Mouse (Mus musculus) midbrain, embryonic 12.5 days (tissue): ENCODE results near the gene Cln5. TPM values are rescaled to one million over a fixed set of nuclear protein-coding genes. Genes with fewer than 3 reads are reported as not detected.

Experiments used
- ATAC-seq: fragments of 200-750 bp; cut with Nextera tagmentation; 2 replicates; pipeline ENCODE4 v1.8.0; 2017; ENCODE audit warnings: low read depth, moderate TSS enrichment, moderate library complexity; ENCODE audit not compliant: low FRiP score
- H3K27ac ChIP-seq: fragments of 300-500 bp; sonication (generic); replicated peaks from 2 replicates; pipeline ENCODE4 v1.5.1; 2016; ENCODE audit warnings: mild to moderate bottlenecking
- H3K27me3 ChIP-seq: fragments of 300-500 bp; sonication (generic); 2 replicates; pipeline ENCODE4 v1.6.1; 2016; ENCODE audit warnings: mild to moderate bottlenecking
- H3K36me3 ChIP-seq: fragments of 300-500 bp; sonication (generic); 2 replicates; pipeline ENCODE4 v1.6.1; 2016
- H3K4me1 ChIP-seq: fragments of 300-500 bp; sonication (generic); 2 replicates; pipeline ENCODE4 v1.6.1; 2016
- H3K4me2 ChIP-seq: fragments of 300-500 bp; sonication (generic); replicated peaks from 2 replicates; pipeline ENCODE4 v1.6.1; 2016; ENCODE audit warnings: mild to moderate bottlenecking, moderate library complexity
- H3K4me3 ChIP-seq: fragments of 300-500 bp; sonication (generic); 2 replicates; pipeline ENCODE4 v1.5.1; 2016; ENCODE audit warnings: mild to moderate bottlenecking
- H3K9ac ChIP-seq: fragments of 300-500 bp; sonication (generic); replicated peaks from 2 replicates; pipeline ENCODE4 v1.6.1; 2016; ENCODE audit warnings: mild to moderate bottlenecking, moderate library complexity
- H3K9me3 ChIP-seq: fragments of 300-500 bp; sonication (generic); 2 replicates; pipeline ENCODE4 v1.6.1; 2016; ENCODE audit warnings: mild to moderate bottlenecking
- WGBS: fragments of 180-500 bp; shearing (Covaris S2); methylation state at CpG from one replicate; pipeline ENCODE4 v1.1.7; 2016; 5-methylcytosine and 5-hydroxymethylcytosine counted together
- polyA plus RNA-seq: library from polyadenylated mRNA; unstranded; fragments of >200 nt; fragmentation: Nextera tagmentation; extraction: Ambion mirVana; gene quantifications from 2 replicates; pipeline ENCODE4 v1.2.1, GENCODE M21; 2016

The Cln5 gene
- polyA plus RNA-seq, 1 experiment from 2014 or later, result 21.9 TPM

GRCm38 (mm10) chr14:103100296-103100695, 30.3 kb downstream of the Cln5 start:
- no peak overlapping the region for H3K4me2 ChIP-seq
- peaks cover 2% of the 10 kb centered on the region; the same call in 1 of the 2 replicates for H3K36me3 ChIP-seq
- WGBS, result 87% methylated on average over 13 of the region's 13 CpGs
- H3K4me1 ChIP-seq, result peaks cover 18% of the 10 kb centered on the region
- H3K9ac ChIP-seq, result no peak overlapping the region
- no peaks in the 10 kb centered on the region for H3K27me3 ChIP-seq
- no peaks in the 10 kb centered on the region for H3K9me3 ChIP-seq
- no peak for ATAC-seq
- no peak overlapping the region for H3K4me3 ChIP-seq
- no peak overlapping the region for H3K27ac ChIP-seq

- peaks cover 16% of the 10 kb centered on the region for H3K4me1 ChIP-seq
- no peak for ATAC-seq
- H3K4me2 ChIP-seq, result no peak overlapping the region
- no peak overlapping the region for H3K4me3 ChIP-seq
- H3K9me3 ChIP-seq, result no peaks in the 10 kb centered on the region
- 83% methylated on average over 3 of the region's 3 CpGs for WGBS
- no peaks in the 10 kb centered on the region for H3K36me3 ChIP-seq
- H3K27ac ChIP-seq, result no peak overlapping the region
- H3K27me3 ChIP-seq, result no peaks in the 10 kb centered on the region
- no peak overlapping the region for H3K9ac ChIP-seq
Measured at GRCm38 (mm10) chr14:103101171-103101570, 31.2 kb downstream of the Cln5 start.

GRCm38 (mm10) chr14:103102246-103102645, 32.2 kb downstream of the Cln5 start:
- H3K27ac ChIP-seq, result no peak overlapping the region
- no peak overlapping the region for H3K4me2 ChIP-seq
- no peaks in the 10 kb centered on the region for H3K27me3 ChIP-seq
- H3K9ac ChIP-seq, result no peak overlapping the region
- H3K4me3 ChIP-seq, result no peak overlapping the region
- H3K9me3 ChIP-seq, result no peaks in the 10 kb centered on the region
- 60% methylated on average over 6 of the region's 6 CpGs for whole genome bisulfite sequencing
- peaks cover 10% of the 10 kb centered on the region for H3K4me1 ChIP-seq
- no peaks in the 10 kb centered on the region for H3K36me3 ChIP-seq
- no peak for ATAC-seq

- 79% methylated on average over 10 of the region's 10 CpGs for WGBS
- ATAC-seq, result no peak
- H3K4me2 ChIP-seq, result no peak overlapping the region
Measured at GRCm38 (mm10) chr14:103102731-103103335, 32.8 kb downstream of the Cln5 start.

GRCm38 (mm10) chr14:103106301-103106700, 36.3 kb downstream of the Cln5 start:
- no peaks in the 10 kb centered on the region for H3K9me3 ChIP-seq
- no peak overlapping the region for H3K4me3 ChIP-seq
- no peaks in the 10 kb centered on the region for H3K27me3 ChIP-seq
- no peak overlapping the region for H3K4me2 ChIP-seq
- no peak overlapping the region for H3K9ac ChIP-seq
- ATAC-seq, result no peak
- no peak overlapping the region for H3K27ac ChIP-seq
- WGBS, result 86% methylated on average over 2 of the region's 2 CpGs
- H3K4me1 ChIP-seq, result peaks cover 3% of the 10 kb centered on the region
- H3K36me3 ChIP-seq, result no peaks in the 10 kb centered on the region

More at GRCm38 (mm10) chr14:103102731-103103335, 32.8 kb downstream of the Cln5 start:
- Histone ChIP-seq H3K9ac (no peak overlapping the region), H3K27me3 (no peaks in the 10 kb centered on the region), H3K36me3 (no peaks in the 10 kb centered on the region), H3K4me3 (no peak overlapping the region), H3K9me3 (no peaks in the 10 kb centered on the region), H3K4me1 (peaks cover 6% of the 10 kb centered on the region), H3K27ac (no peak overlapping the region)

- H3K9ac ChIP-seq, result no peak overlapping the region
- H3K9me3 ChIP-seq, result no peaks in the 10 kb centered on the region
- H3K27ac ChIP-seq, result no peak overlapping the region
- no peak overlapping the region for H3K4me2 ChIP-seq
- no peak for ATAC-seq
- WGBS, result 92% methylated on average over 4 of the region's 4 CpGs
- no peaks in the 10 kb centered on the region for H3K27me3 ChIP-seq
- peaks cover 23% of the 10 kb centered on the region for H3K36me3 ChIP-seq
- H3K4me1 ChIP-seq, result no peaks in the 10 kb centered on the region
- no peak overlapping the region for H3K4me3 ChIP-seq
Measured at GRCm38 (mm10) chr14:103109971-103110370, 40.0 kb downstream of the Cln5 start.

GRCm38 (mm10) chr14:103112606-103113363, 42.8 kb downstream of the Cln5 start:
- H3K9me3 ChIP-seq, result no peaks in the 10 kb centered on the region
- no peak overlapping the region for H3K9ac ChIP-seq
- 88% methylated on average over 3 of the region's 3 CpGs for WGBS
- peaks cover 49% of the 10 kb centered on the region for H3K36me3 ChIP-seq
- no peak overlapping the region for H3K4me3 ChIP-seq
- no peaks in the 10 kb centered on the region for H3K4me1 ChIP-seq
- H3K4me2 ChIP-seq, result no peak overlapping the region
- H3K27ac ChIP-seq, result no peak overlapping the region
- H3K27me3 ChIP-seq, result no peaks in the 10 kb centered on the region
- ATAC-seq, result no peak

- Histone ChIP-seq H3K27ac (no peak overlapping the region), H3K27me3 (no peaks in the 10 kb centered on the region), H3K4me3 (no peak overlapping the region), H3K4me2 (no peak overlapping the region), H3K4me1 (no peaks in the 10 kb centered on the region), H3K9me3 (no peaks in the 10 kb centered on the region), H3K36me3 (peaks cover 68% of the 10 kb centered on the region), H3K9ac (no peak overlapping the region)
- WGBS, result 97% methylated on average over 3 of the region's 3 CpGs
- no peak for ATAC-seq
Measured at GRCm38 (mm10) chr14:103114994-103115670, 45.1 kb downstream of the Cln5 start.

- H3K4me3 ChIP-seq, result no peak overlapping the region
- no peaks in the 10 kb centered on the region for H3K27me3 ChIP-seq
- no peak overlapping the region for H3K4me2 ChIP-seq
- H3K9me3 ChIP-seq, result no peaks in the 10 kb centered on the region
- H3K36me3 ChIP-seq, result peaks cover 71% of the 10 kb centered on the region
- no peaks in the 10 kb centered on the region for H3K4me1 ChIP-seq
- H3K9ac ChIP-seq, result no peak overlapping the region
- no peak overlapping the region for H3K27ac ChIP-seq
- ATAC-seq, result no peak
- WGBS, result 86% methylated on average over 6 of the region's 6 CpGs
Measured at GRCm38 (mm10) chr14:103125756-103126155, 55.7 kb downstream of the Cln5 start.

Other genes with a start within 250 kb of the Cln5 start
- gene Kctd12, start 87.6 kb upstream of the Cln5 start, polyA plus RNA-seq, result 8.7 and 12.6 TPM in 2 replicates
- not detected in 2 replicates for gene Acod1, start 23.2 kb upstream of the Cln5 start, polyA plus RNA-seq
- gene Fbxl3, start 29.4 kb downstream of the Cln5 start, polyA plus RNA-seq, result 26.3 and 27.2 TPM in 2 replicates